Mouse (Mus musculus): ENCODE data around the gene Ccdc142. TPM values are rescaled to one million over a fixed set of nuclear protein-coding genes. Genes with fewer than 3 reads are reported as not detected.

Gene Ccdc142
- total and polyA plus RNA-seq, 2 experiments from 2014 or later: 5.6 to 15.3 TPM

GRCm38 (mm10) chr6:83140044-83140443 lies 38.6 kb downstream of the Ccdc142 start:
- H3K9me3 ChIP-seq (ENCODE audit: low read length): no peaks in the 10 kb centered on the region
- no peak overlapping the region for H3K9ac ChIP-seq
- no peak for TF ChIP-seq CTCF (IDR thresholded peaks at IDR 0.05; ENCODE audit: low read depth)
- no peak overlapping the region for H3K4me2 ChIP-seq (ENCODE audit: low read depth)
- peaks cover 11% of the 10 kb centered on the region for H3K27me3 ChIP-seq (ENCODE audit: insufficient read depth, low read length)
- WGBS: 80% methylated on average over 8 of the region's 8 CpGs
- DNase-seq (no peak), ATAC-seq (no peak)
- no peak overlapping the region for H3K27ac ChIP-seq (ENCODE audit: low read depth, low read length)
- no peak overlapping the region for H3K4me3 ChIP-seq (ENCODE audit: low read depth, low read length)
- H3K36me3 ChIP-seq (ENCODE audit: insufficient read depth): no peaks in the 10 kb centered on the region
- H3K4me1 ChIP-seq (ENCODE audit: insufficient read depth): no peaks in the 10 kb centered on the region

DNA sequence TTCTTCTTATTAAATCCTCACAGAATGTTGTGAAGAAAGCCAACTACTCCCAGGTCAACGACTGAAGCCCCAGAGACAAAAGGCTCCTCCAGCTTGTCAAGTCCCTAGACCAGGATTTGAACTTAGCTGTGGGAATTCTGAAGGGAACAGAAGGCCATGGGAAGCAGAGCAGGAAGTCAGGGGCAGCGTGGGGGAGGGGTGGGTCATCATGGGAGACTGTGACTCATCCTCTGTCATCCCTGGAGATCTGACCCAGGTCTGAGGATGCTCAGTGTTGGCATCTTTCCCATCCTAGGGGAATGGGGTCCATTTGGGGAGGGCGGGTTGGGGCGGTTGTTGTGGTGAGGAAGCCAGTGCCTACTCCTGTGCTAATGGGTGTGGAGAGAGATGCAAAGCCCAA lies 40.2 kb downstream of the Ccdc142 start:
- Histone ChIP-seq H3K27ac (ENCODE audit: low read depth, low read length) (no peak overlapping the region), H3K9me3 (ENCODE audit: low read length) (no peaks in the 10 kb centered on the region), H3K4me1 (ENCODE audit: insufficient read depth) (no peaks in the 10 kb centered on the region), H3K9ac (peak overlapping the region; percentile 65), H3K27me3 (ENCODE audit: insufficient read depth, low read length) (peaks cover 4% of the 10 kb centered on the region), H3K4me3 (ENCODE audit: low read depth, low read length) (peak overlapping the region; percentile 34), H3K36me3 (ENCODE audit: insufficient read depth) (no peaks in the 10 kb centered on the region), H3K4me2 (ENCODE audit: low read depth) (peak overlapping the region; percentile 66)
- no peak for ATAC-seq
- WGBS: 30% methylated on average over 4 of the region's 4 CpGs
- no peak for TF ChIP-seq CTCF (IDR thresholded peaks at IDR 0.05; ENCODE audit: low read depth)
- DNase-seq: no peak

- peak; percentile 68 for DNase-seq
- H3K4me3 ChIP-seq (ENCODE audit: low read depth, low read length): peak overlapping the region; percentile 34
- no peaks in the 10 kb centered on the region for H3K4me1 ChIP-seq (ENCODE audit: insufficient read depth)
- TF ChIP-seq CTCF (IDR thresholded peaks at IDR 0.05; ENCODE audit: low read depth): peak; percentile 14; the same call in 1 of the 2 replicates
- H3K9ac ChIP-seq: peak overlapping the region; percentile 65
- no peaks in the 10 kb centered on the region for H3K9me3 ChIP-seq (ENCODE audit: low read length)
- peaks cover 4% of the 10 kb centered on the region for H3K27me3 ChIP-seq (ENCODE audit: insufficient read depth, low read length)
- no peak overlapping the region for H3K27ac ChIP-seq (ENCODE audit: low read depth, low read length)
- 2% methylated on average over 41 of the region's 41 CpGs for WGBS
- peak; percentile 81 for ATAC-seq
- no peaks in the 10 kb centered on the region for H3K36me3 ChIP-seq (ENCODE audit: insufficient read depth)
- peak overlapping the region; percentile 66 for H3K4me2 ChIP-seq (ENCODE audit: low read depth)
Observed at GRCm38 (mm10) chr6:83142211-83142731, 40.9 kb downstream of the Ccdc142 start.

- no peak overlapping the region for H3K27ac ChIP-seq (ENCODE audit: low read depth, low read length)
- peaks cover 4% of the 10 kb centered on the region for H3K27me3 ChIP-seq (ENCODE audit: insufficient read depth, low read length)
- peak overlapping the region; percentile 66; the same call in 1 of the 2 replicates for H3K4me2 ChIP-seq (ENCODE audit: low read depth)
- no peak overlapping the region for H3K9ac ChIP-seq
- H3K9me3 ChIP-seq (ENCODE audit: low read length): no peaks in the 10 kb centered on the region
- H3K4me1 ChIP-seq (ENCODE audit: insufficient read depth): no peaks in the 10 kb centered on the region
- DNase-seq (no peak), ATAC-seq (no peak)
- no peak for TF ChIP-seq CTCF (IDR thresholded peaks at IDR 0.05; ENCODE audit: low read depth)
- 61% methylated on average over 11 of the region's 11 CpGs for WGBS
- H3K4me3 ChIP-seq (ENCODE audit: low read depth, low read length): no peak overlapping the region
- no peaks in the 10 kb centered on the region for H3K36me3 ChIP-seq (ENCODE audit: insufficient read depth)
Observed at GRCm38 (mm10) chr6:83142886-83143285, 41.5 kb downstream of the Ccdc142 start.

GRCm38 (mm10) chr6:83145209-83145608 lies 43.8 kb downstream of the Ccdc142 start:
- H3K36me3 ChIP-seq (ENCODE audit: insufficient read depth): no peaks in the 10 kb centered on the region
- H3K4me2 ChIP-seq (ENCODE audit: low read depth): no peak overlapping the region
- TF ChIP-seq CTCF (IDR thresholded peaks at IDR 0.05; ENCODE audit: low read depth): no peak
- WGBS: 88% methylated on average over 2 of the region's 2 CpGs
- H3K27ac ChIP-seq (ENCODE audit: low read depth, low read length): no peak overlapping the region
- H3K4me1 ChIP-seq (ENCODE audit: insufficient read depth): no peaks in the 10 kb centered on the region
- no peak overlapping the region for H3K9ac ChIP-seq
- H3K9me3 ChIP-seq (ENCODE audit: low read length): no peaks in the 10 kb centered on the region
- ATAC-seq (no peak), DNase-seq (no peak)
- peaks cover 4% of the 10 kb centered on the region for H3K27me3 ChIP-seq (ENCODE audit: insufficient read depth, low read length)
- no peak overlapping the region for H3K4me3 ChIP-seq (ENCODE audit: low read depth, low read length)

GRCm38 (mm10) chr6:83145805-83146204 lies 44.4 kb downstream of the Ccdc142 start:
- H3K9ac ChIP-seq: no peak overlapping the region
- H3K4me3 ChIP-seq (ENCODE audit: low read depth, low read length): no peak overlapping the region
- DNase-seq: no peak
- no peak overlapping the region for H3K4me2 ChIP-seq (ENCODE audit: low read depth)
- H3K36me3 ChIP-seq (ENCODE audit: insufficient read depth): no peaks in the 10 kb centered on the region
- H3K9me3 ChIP-seq (ENCODE audit: low read length): no peaks in the 10 kb centered on the region
- no peak for ATAC-seq
- no peak for TF ChIP-seq CTCF (IDR thresholded peaks at IDR 0.05; ENCODE audit: low read depth)
- 76% methylated on average over 9 of the region's 9 CpGs for WGBS
- peaks cover 4% of the 10 kb centered on the region for H3K27me3 ChIP-seq (ENCODE audit: insufficient read depth, low read length)
- no peaks in the 10 kb centered on the region for H3K4me1 ChIP-seq (ENCODE audit: insufficient read depth)
- no peak overlapping the region for H3K27ac ChIP-seq (ENCODE audit: low read depth, low read length)

- H3K36me3 ChIP-seq (ENCODE audit: insufficient read depth): 0 out of 2 replicates have a peak, but pooled peaks cover 2% of the 10 kb centered on the region
- H3K4me3 ChIP-seq (ENCODE audit: low read depth, low read length): no peak overlapping the region
- TF ChIP-seq CTCF (IDR thresholded peaks at IDR 0.05; ENCODE audit: low read depth): no peak
- H3K27ac ChIP-seq (ENCODE audit: low read depth, low read length): no peak overlapping the region
- ATAC-seq (no peak), DNase-seq (no peak)
- no peaks in the 10 kb centered on the region for H3K27me3 ChIP-seq (ENCODE audit: insufficient read depth, low read length)
- no peaks in the 10 kb centered on the region for H3K4me1 ChIP-seq (ENCODE audit: insufficient read depth)
- H3K9ac ChIP-seq: no peak overlapping the region
- no peaks in the 10 kb centered on the region for H3K9me3 ChIP-seq (ENCODE audit: low read length)
- H3K4me2 ChIP-seq (ENCODE audit: low read depth): no peak overlapping the region
- WGBS: 54% methylated on average over 7 of the region's 7 CpGs
Observed at GRCm38 (mm10) chr6:83147280-83147679, 45.9 kb downstream of the Ccdc142 start.
